Mouse (Mus musculus): ENCODE measurements around the gene Gucy2e. TPM values are rescaled to one million over a fixed set of nuclear protein-coding genes. Genes with fewer than 3 reads are reported as not detected.

The Gucy2e gene
- 0.56 and 0.68 TPM in 2 replicates for polyA plus RNA-seq (2015; fragmentation: Nextera tagmentation; extraction: Ambion mirVana)

GRCm38 (mm10) chr11:69236926-69237260, at the start of gene Gucy2e:
Gene Gucy2e, minus strand, starts transcription at chr11:69237036.
- Histone ChIP-seq H3K4me3 (replicated peaks; ENCODE audit: low read length) (peak within 1 kb of the TSS; percentile 50), H3K27me3 (replicated peaks; ENCODE audit: control insufficient read depth, insufficient read depth, low read length) (peaks cover 14% of the 10 kb centered on the region), H3K9ac (replicated peaks; ENCODE audit: low read depth, low read length) (peak within 1 kb of the TSS; percentile 66), H3K27ac (ENCODE audit: low read length) (no peak within 1 kb of the TSS), H3K36me3 (ENCODE audit: control insufficient read depth, insufficient read depth) (no peaks in the 10 kb centered on the region), H3K9me3 (ENCODE audit: control insufficient read depth, low read length) (no peaks in the 10 kb centered on the region), H3K4me1 (replicated peaks; ENCODE audit: control insufficient read depth, insufficient read depth, low read length) (peaks cover 15% of the 10 kb centered on the region), H3K4me2 (ENCODE audit: low read length) (peak within 1 kb of the TSS; percentile 70)
- 15% methylated on average over 13 of the region's 13 CpGs for WGBS
- no peak for ATAC-seq

- 73% methylated on average over 5 of the region's 5 CpGs for WGBS
- Histone ChIP-seq H3K27me3 (replicated peaks; ENCODE audit: control insufficient read depth, insufficient read depth, low read length) (no peaks in the 10 kb centered on the region), H3K9ac (replicated peaks; ENCODE audit: low read depth, low read length) (no peak overlapping the region), H3K4me3 (replicated peaks; ENCODE audit: low read length) (no peak overlapping the region), H3K9me3 (ENCODE audit: control insufficient read depth, low read length) (no peaks in the 10 kb centered on the region), H3K36me3 (ENCODE audit: control insufficient read depth, insufficient read depth) (no peaks in the 10 kb centered on the region), H3K27ac (ENCODE audit: low read length) (no peak overlapping the region), H3K4me1 (replicated peaks; ENCODE audit: control insufficient read depth, insufficient read depth, low read length) (no peaks in the 10 kb centered on the region), H3K4me2 (ENCODE audit: low read length) (no peak overlapping the region)
- ATAC-seq: no peak
Observed at GRCm38 (mm10) chr11:69277267-69277666, 40.4 kb upstream of the Gucy2e start.

GRCm38 (mm10) chr11:69276081-69276480, 39.2 kb upstream of the Gucy2e start:
- Histone ChIP-seq H3K4me1 (replicated peaks; ENCODE audit: control insufficient read depth, insufficient read depth, low read length) (no peaks in the 10 kb centered on the region), H3K4me2 (ENCODE audit: low read length) (no peak overlapping the region), H3K27ac (ENCODE audit: low read length) (no peak overlapping the region), H3K4me3 (replicated peaks; ENCODE audit: low read length) (no peak overlapping the region), H3K27me3 (replicated peaks; ENCODE audit: control insufficient read depth, insufficient read depth, low read length) (no peaks in the 10 kb centered on the region), H3K9me3 (ENCODE audit: control insufficient read depth, low read length) (no peaks in the 10 kb centered on the region), H3K9ac (replicated peaks; ENCODE audit: low read depth, low read length) (no peak overlapping the region), H3K36me3 (ENCODE audit: control insufficient read depth, insufficient read depth) (no peaks in the 10 kb centered on the region)
- no peak for ATAC-seq
- WGBS: 79% methylated on average over 2 of the region's 2 CpGs

- Histone ChIP-seq H3K4me2 (ENCODE audit: low read length) (no peak overlapping the region), H3K27ac (ENCODE audit: low read length) (no peak overlapping the region), H3K27me3 (replicated peaks; ENCODE audit: control insufficient read depth, insufficient read depth, low read length) (no peaks in the 10 kb centered on the region), H3K4me1 (replicated peaks; ENCODE audit: control insufficient read depth, insufficient read depth, low read length) (no peaks in the 10 kb centered on the region), H3K4me3 (replicated peaks; ENCODE audit: low read length) (no peak overlapping the region), H3K9ac (replicated peaks; ENCODE audit: low read depth, low read length) (no peak overlapping the region), H3K9me3 (ENCODE audit: control insufficient read depth, low read length) (no peaks in the 10 kb centered on the region), H3K36me3 (ENCODE audit: control insufficient read depth, insufficient read depth) (no peaks in the 10 kb centered on the region)
- no peak for ATAC-seq
- 85% methylated on average over 6 of the region's 6 CpGs for WGBS
Observed at GRCm38 (mm10) chr11:69275650-69276049, 38.8 kb upstream of the Gucy2e start.

DNA sequence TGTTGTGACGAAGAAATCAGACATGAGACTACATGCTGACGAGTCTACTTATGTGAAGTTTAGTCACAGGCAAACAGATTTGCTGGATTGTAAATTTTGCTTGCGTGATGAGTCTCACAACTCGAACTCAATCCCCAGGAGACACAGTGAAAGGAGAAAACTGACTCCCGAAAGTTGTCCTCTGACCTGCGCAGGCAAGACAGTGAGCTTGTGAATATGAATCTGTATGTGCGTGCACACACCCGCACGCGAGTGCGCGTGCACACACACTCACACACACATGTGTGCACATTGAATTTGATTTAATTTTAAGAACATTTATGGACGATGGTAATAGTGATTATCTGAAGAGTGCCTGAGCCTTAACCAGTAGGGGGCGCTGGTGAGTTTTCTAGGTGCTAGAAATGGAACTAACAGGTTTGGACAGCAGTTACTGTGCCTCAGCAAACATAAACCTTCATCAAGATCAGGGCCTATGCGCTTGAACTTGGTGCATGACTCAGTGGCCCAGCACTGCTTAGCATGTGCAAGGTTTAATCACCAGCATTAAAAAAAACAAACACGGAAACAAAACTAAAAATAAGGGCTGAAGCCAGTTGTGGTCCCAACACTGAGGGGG, 35.4 kb upstream of the Gucy2e start:
- Histone ChIP-seq H3K4me3 (replicated peaks; ENCODE audit: low read length) (no peak overlapping the region), H3K36me3 (ENCODE audit: control insufficient read depth, insufficient read depth) (no peaks in the 10 kb centered on the region), H3K9me3 (ENCODE audit: control insufficient read depth, low read length) (no peaks in the 10 kb centered on the region), H3K4me1 (replicated peaks; ENCODE audit: control insufficient read depth, insufficient read depth, low read length) (no peaks in the 10 kb centered on the region), H3K9ac (replicated peaks; ENCODE audit: low read depth, low read length) (no peak overlapping the region), H3K27ac (ENCODE audit: low read length) (no peak overlapping the region), H3K4me2 (ENCODE audit: low read length) (no peak overlapping the region), H3K27me3 (replicated peaks; ENCODE audit: control insufficient read depth, insufficient read depth, low read length) (no peaks in the 10 kb centered on the region)
- ATAC-seq: no peak
- 33% methylated on average over 16 of the region's 16 CpGs for WGBS

DNA sequence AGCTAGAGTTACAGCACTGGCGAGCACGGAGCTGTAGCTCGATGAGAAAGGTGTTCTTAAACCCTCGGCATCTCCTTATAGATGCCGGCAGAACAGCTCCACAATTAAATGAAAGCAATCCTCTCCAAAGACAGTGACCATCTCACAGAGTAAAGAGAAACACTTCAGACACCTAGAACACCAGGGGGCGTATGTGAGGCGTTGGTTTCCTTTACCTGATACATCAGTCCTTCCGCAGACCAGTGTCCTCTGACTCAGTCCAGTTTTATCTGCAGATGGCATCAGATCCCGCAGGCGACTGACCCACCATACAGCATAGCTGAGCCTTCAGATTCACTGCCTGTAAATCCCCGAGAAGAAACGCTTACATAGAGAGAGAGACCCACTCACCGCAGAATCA, 32.7 kb upstream of the Gucy2e start:
- Histone ChIP-seq H3K4me1 (replicated peaks; ENCODE audit: control insufficient read depth, insufficient read depth, low read length) (peaks cover 11% of the 10 kb centered on the region), H3K4me2 (ENCODE audit: low read length) (no peak overlapping the region), H3K27ac (ENCODE audit: low read length) (no peak overlapping the region), H3K9me3 (ENCODE audit: control insufficient read depth, low read length) (no peaks in the 10 kb centered on the region), H3K9ac (replicated peaks; ENCODE audit: low read depth, low read length) (no peak overlapping the region), H3K4me3 (replicated peaks; ENCODE audit: low read length) (no peak overlapping the region), H3K36me3 (ENCODE audit: control insufficient read depth, insufficient read depth) (no peaks in the 10 kb centered on the region), H3K27me3 (replicated peaks; ENCODE audit: control insufficient read depth, insufficient read depth, low read length) (no peaks in the 10 kb centered on the region)
- ATAC-seq: no peak
- 18% methylated on average over 13 of the region's 13 CpGs for whole genome bisulfite sequencing

GRCm38 (mm10) chr11:69268100-69268499, 31.3 kb upstream of the Gucy2e start:
- Histone ChIP-seq H3K36me3 (ENCODE audit: control insufficient read depth, insufficient read depth) (no peaks in the 10 kb centered on the region), H3K27me3 (replicated peaks; ENCODE audit: control insufficient read depth, insufficient read depth, low read length) (no peaks in the 10 kb centered on the region), H3K4me1 (replicated peaks; ENCODE audit: control insufficient read depth, insufficient read depth, low read length) (peaks cover 11% of the 10 kb centered on the region), H3K9ac (replicated peaks; ENCODE audit: low read depth, low read length) (no peak overlapping the region), H3K27ac (ENCODE audit: low read length) (no peak overlapping the region), H3K4me3 (replicated peaks; ENCODE audit: low read length) (no peak overlapping the region), H3K9me3 (ENCODE audit: control insufficient read depth, low read length) (no peaks in the 10 kb centered on the region), H3K4me2 (ENCODE audit: low read length) (no peak overlapping the region)
- no peak for ATAC-seq
- WGBS: 84% methylated on average over 13 of the region's 13 CpGs

GRCm38 (mm10) chr11:69267341-69267740, 30.5 kb upstream of the Gucy2e start:
- no peak for ATAC-seq
- Histone ChIP-seq H3K27ac (ENCODE audit: low read length) (no peak overlapping the region), H3K9me3 (ENCODE audit: control insufficient read depth, low read length) (no peaks in the 10 kb centered on the region), H3K4me2 (ENCODE audit: low read length) (no peak overlapping the region), H3K27me3 (replicated peaks; ENCODE audit: control insufficient read depth, insufficient read depth, low read length) (no peaks in the 10 kb centered on the region), H3K9ac (replicated peaks; ENCODE audit: low read depth, low read length) (no peak overlapping the region), H3K4me3 (replicated peaks; ENCODE audit: low read length) (no peak overlapping the region), H3K36me3 (ENCODE audit: control insufficient read depth, insufficient read depth) (no peaks in the 10 kb centered on the region), H3K4me1 (replicated peaks; ENCODE audit: control insufficient read depth, insufficient read depth, low read length) (peaks cover 11% of the 10 kb centered on the region)
- WGBS: 27% methylated on average over 7 of the region's 7 CpGs

- Histone ChIP-seq H3K9me3 (ENCODE audit: control insufficient read depth, low read length) (no peaks in the 10 kb centered on the region), H3K9ac (replicated peaks; ENCODE audit: low read depth, low read length) (peak overlapping the region; percentile 18), H3K36me3 (ENCODE audit: control insufficient read depth, insufficient read depth) (no peaks in the 10 kb centered on the region), H3K4me1 (replicated peaks; ENCODE audit: control insufficient read depth, insufficient read depth, low read length) (peaks cover 11% of the 10 kb centered on the region), H3K4me2 (ENCODE audit: low read length) (peak overlapping the region; percentile 38), H3K4me3 (replicated peaks; ENCODE audit: low read length) (peak overlapping the region; percentile 7), H3K27ac (ENCODE audit: low read length) (peak overlapping the region; percentile 80), H3K27me3 (replicated peaks; ENCODE audit: control insufficient read depth, insufficient read depth, low read length) (no peaks in the 10 kb centered on the region)
- 14% methylated on average over 10 of the region's 10 CpGs for whole genome bisulfite sequencing
- ATAC-seq: peak; percentile 96
Observed at GRCm38 (mm10) chr11:69266253-69266652, 29.4 kb upstream of the Gucy2e start.

DNA sequence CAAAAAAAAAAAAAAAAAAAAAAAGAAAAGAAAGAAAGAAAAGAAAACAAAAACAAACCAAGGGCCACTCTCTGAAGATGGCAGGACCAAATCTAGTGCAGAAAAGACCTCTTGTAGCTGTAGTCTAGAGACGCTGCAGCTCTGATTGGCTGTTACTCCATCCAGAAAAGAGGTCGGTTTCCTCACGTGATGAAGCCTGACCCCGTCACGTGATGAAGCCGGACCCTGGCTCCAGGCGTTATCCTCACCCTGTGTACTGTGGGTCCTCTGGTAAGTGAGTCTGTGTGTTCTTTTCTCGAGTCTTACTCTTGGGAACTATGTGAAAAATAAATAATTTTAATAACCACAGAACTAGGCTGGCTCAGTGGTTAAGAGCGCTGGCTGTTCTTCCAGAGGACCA, 28.6 kb upstream of the Gucy2e start:
- Histone ChIP-seq H3K9ac (replicated peaks; ENCODE audit: low read depth, low read length) (no peak overlapping the region), H3K36me3 (ENCODE audit: control insufficient read depth, insufficient read depth) (no peaks in the 10 kb centered on the region), H3K4me1 (replicated peaks; ENCODE audit: control insufficient read depth, insufficient read depth, low read length) (peaks cover 11% of the 10 kb centered on the region), H3K27me3 (replicated peaks; ENCODE audit: control insufficient read depth, insufficient read depth, low read length) (no peaks in the 10 kb centered on the region), H3K27ac (ENCODE audit: low read length) (peak overlapping the region; percentile 80), H3K4me2 (ENCODE audit: low read length) (no peak overlapping the region), H3K4me3 (replicated peaks; ENCODE audit: low read length) (no peak overlapping the region), H3K9me3 (ENCODE audit: control insufficient read depth, low read length) (no peaks in the 10 kb centered on the region)
- no peak for ATAC-seq
- 81% methylated on average over 9 of the region's 9 CpGs for WGBS
